Mouse (Mus musculus): ENCODE results near the gene Slc26a8.

The Slc26a8 gene

GRCm38 (mm10) chr17:28592998-28593397, 97.0 kb downstream of the Slc26a8 start:
- peak; percentile 73 to 93 for DNase-seq (ENCODE audit: low spot score in 2 of 2)

GRCm38 (mm10) chr17:28591476-28591875, 98.6 kb downstream of the Slc26a8 start:
- peak in 1 of 2 experiments; percentile 40 for DNase-seq (ENCODE audit: low spot score in 2 of 2)

- DNase-seq (ENCODE audit: low spot score in 2 of 2): no peak
Measured at GRCm38 (mm10) chr17:28590596-28590995, 99.4 kb downstream of the Slc26a8 start.

GRCm38 (mm10) chr17:28588591-28588990, 101.4 kb downstream of the Slc26a8 start:
- DNase-seq (ENCODE audit: low spot score in 2 of 2): no peak
